Mouse (Mus musculus) urinary bladder, postnatal 4 days (tissue): ENCODE measurements around the gene Ehbp1.
A peak's percentile ranks its signal among the peaks of the same experiment; 100 is the strongest.

Experiments
- DNase-seq, 2 experiments: peaks; one replicate each; pipeline ENCODE4 v3.0.0; 2021 to 2022; ENCODE audit warnings: low spot score in 2 of 2

Gene Ehbp1

GRCm38 (mm10) chr11:22342242-22343207 lies at the start of gene Ehbp1:
Ehbp1 (minus strand) TSS chr11:22342292.
- DNase-seq: peak in 1 of 2 experiments; percentile 28

- DNase-seq: no peak
These were observed 45.5 kb upstream of the Ehbp1 start for GRCm38 (mm10) chr11:22387472-22388098.

- DNase-seq: no peak
These were observed 41.4 kb upstream of the Ehbp1 start for GRCm38 (mm10) chr11:22383532-22383931.

- no peak for DNase-seq
These were observed 32.7 kb upstream of the Ehbp1 start for GRCm38 (mm10) chr11:22374811-22375210.

- DNase-seq: no peak
These were observed 31.2 kb upstream of the Ehbp1 start for GRCm38 (mm10) chr11:22373290-22373674.

GRCm38 (mm10) chr11:22372609-22373289 lies 30.7 kb upstream of the Ehbp1 start:
- DNase-seq: no peak

- no peak for DNase-seq
These were observed 27.7 kb upstream of the Ehbp1 start for GRCm38 (mm10) chr11:22369841-22370240.

GRCm38 (mm10) chr11:22368621-22369020 lies 26.5 kb upstream of the Ehbp1 start:
- DNase-seq: no peak

- DNase-seq: no peak
These were observed 24.4 kb upstream of the Ehbp1 start for GRCm38 (mm10) chr11:22366486-22366885.

GRCm38 (mm10) chr11:22353962-22354621 lies 12.0 kb upstream of the Ehbp1 start:
- no peak for DNase-seq

GRCm38 (mm10) chr11:22349945-22350344 lies 7.9 kb upstream of the Ehbp1 start:
- no peak for DNase-seq

GRCm38 (mm10) chr11:22348536-22348910 lies 6.4 kb upstream of the Ehbp1 start:
- no peak for DNase-seq

- DNase-seq: no peak
These were observed 5.8 kb upstream of the Ehbp1 start for GRCm38 (mm10) chr11:22347651-22348535.

GRCm38 (mm10) chr11:22327302-22327910 lies 14.7 kb downstream of the Ehbp1 start:
- DNase-seq: no peak

GRCm38 (mm10) chr11:22317824-22318411 lies 24.2 kb downstream of the Ehbp1 start:
- DNase-seq: no peak

- no peak for DNase-seq
These were observed 26.3 kb downstream of the Ehbp1 start for GRCm38 (mm10) chr11:22315801-22316200.

- no peak for DNase-seq
These were observed 40.9 kb downstream of the Ehbp1 start for GRCm38 (mm10) chr11:22301164-22301563.

GRCm38 (mm10) chr11:22289164-22289563 lies 52.9 kb downstream of the Ehbp1 start:
- DNase-seq: no peak

- no peak for DNase-seq
These were observed 54.6 kb downstream of the Ehbp1 start for GRCm38 (mm10) chr11:22287513-22287900.
